Mouse (Mus musculus): ENCODE results near the gene Nol12. TPM values are rescaled to one million over a fixed set of nuclear protein-coding genes. Genes with fewer than 3 reads are reported as not detected.

Nol12 gene
- polyA plus RNA-seq, 1 experiment from 2014 or later = 61.1 TPM

DNA sequence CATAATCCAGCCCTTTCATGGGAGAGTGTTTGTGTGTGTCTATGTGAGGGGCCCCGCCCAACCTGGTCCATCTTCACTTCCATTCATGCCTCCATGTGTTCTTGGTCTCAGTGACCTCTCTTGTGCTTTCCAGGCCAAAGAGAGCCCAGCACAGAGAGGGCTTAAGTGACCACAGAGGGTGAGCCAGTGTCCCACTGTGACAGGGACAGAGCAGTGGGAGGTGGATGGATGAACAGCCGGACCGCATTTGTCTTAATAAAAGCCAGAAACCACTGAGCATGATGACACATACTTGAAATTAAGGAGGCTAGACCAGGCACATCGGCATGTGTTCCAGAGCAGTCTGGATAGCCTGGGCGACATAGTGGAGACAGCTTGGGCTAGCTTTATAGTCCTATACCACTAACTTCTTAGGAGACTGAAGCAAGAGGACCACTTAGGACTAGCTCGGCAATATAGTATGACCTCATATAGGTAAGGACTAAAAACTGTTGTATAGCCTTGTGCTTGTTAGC lies 4.5 kb upstream of the Nol12 start:
- Histone ChIP-seq H3K27ac (no peak overlapping the region), H3K36me3 (peaks cover 16% of the 10 kb centered on the region), H3K9me3 (no peaks in the 10 kb centered on the region), H3K4me2 (no peak overlapping the region), H3K4me3 (replicated peaks) (no peak overlapping the region), H3K4me1 (replicated peaks) (peaks cover 30% of the 10 kb centered on the region), H3K9ac (replicated peaks) (no peak overlapping the region), H3K27me3 (no peaks in the 10 kb centered on the region)
- 86% methylated on average over 6 of the region's 6 CpGs for WGBS
- no peak for ATAC-seq (ENCODE audit: insufficient number of reproducible peaks, insufficient read depth, low FRiP score, low TSS enrichment, low read depth)

DNA sequence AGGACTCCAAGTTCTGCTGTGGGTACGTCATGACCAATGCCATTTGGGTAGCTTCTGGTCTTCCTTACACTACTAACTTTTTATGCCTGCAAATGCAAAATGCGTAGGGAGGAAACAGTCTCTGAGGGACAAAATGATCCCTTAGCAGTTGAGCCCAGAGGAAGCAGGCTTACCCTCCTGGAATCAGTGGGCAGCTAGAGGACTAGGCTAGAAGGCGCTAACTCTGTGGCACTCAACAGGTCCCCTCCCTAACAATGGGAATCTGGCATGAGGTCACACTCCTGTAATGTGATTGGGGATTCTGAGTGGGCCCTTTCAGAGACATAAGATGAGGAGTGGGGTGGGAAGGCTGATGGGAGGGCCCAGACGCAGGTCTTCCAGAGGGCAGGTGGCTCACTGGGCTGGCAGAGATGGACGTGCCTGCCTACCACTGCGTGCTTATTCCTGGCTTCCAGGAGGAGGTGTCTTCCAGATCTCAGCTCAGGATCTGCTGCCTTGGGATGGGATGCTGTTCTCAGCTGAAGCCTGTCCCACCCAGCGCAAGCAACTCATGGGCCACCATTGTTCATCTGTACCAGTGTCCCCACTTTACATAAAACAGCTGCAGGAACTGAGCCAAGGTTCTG lies 3.8 kb upstream of the Nol12 start:
- Histone ChIP-seq H3K27me3 (no peaks in the 10 kb centered on the region), H3K4me2 (no peak overlapping the region), H3K36me3 (peaks cover 16% of the 10 kb centered on the region), H3K4me1 (replicated peaks) (peaks cover 29% of the 10 kb centered on the region), H3K9ac (replicated peaks) (peak overlapping the region; percentile 23; the same call in 1 of the 2 replicates), H3K4me3 (replicated peaks) (no peak overlapping the region), H3K9me3 (no peaks in the 10 kb centered on the region), H3K27ac (0 out of 2 replicates have a peak overlapping the region, but pooled peaks have one; percentile 12)
- no peak for ATAC-seq (ENCODE audit: insufficient number of reproducible peaks, insufficient read depth, low FRiP score, low TSS enrichment, low read depth)
- WGBS = 87% methylated on average over 7 of the region's 7 CpGs

DNA sequence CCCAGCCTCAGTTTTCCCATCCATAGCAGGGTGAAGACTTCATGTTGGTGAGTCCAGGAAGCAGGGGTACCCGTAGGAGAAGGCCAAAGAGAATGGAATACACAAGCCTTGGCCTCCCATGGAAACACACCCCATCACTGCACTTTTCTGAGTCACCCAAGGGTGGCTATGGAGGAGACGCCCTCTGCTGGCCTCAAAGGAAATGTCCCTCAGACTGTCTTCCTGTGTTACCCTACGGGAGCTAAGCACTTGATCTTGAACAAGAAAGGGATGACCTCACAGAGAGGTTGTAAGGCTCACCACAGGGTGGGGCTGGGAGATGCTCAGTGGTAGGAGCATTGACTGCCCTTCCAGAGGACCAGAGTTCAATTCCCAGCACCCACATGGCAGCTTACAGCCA lies 3.2 kb upstream of the Nol12 start:
- Histone ChIP-seq H3K4me1 (replicated peaks) (peaks cover 29% of the 10 kb centered on the region), H3K4me3 (replicated peaks) (no peak overlapping the region), H3K27ac (no peak overlapping the region), H3K9me3 (no peaks in the 10 kb centered on the region), H3K27me3 (no peaks in the 10 kb centered on the region), H3K9ac (replicated peaks) (no peak overlapping the region; the same call in 1 of the 2 replicates), H3K4me2 (no peak overlapping the region), H3K36me3 (peaks cover 16% of the 10 kb centered on the region)
- ATAC-seq (ENCODE audit: insufficient number of reproducible peaks, insufficient read depth, low FRiP score, low TSS enrichment, low read depth) = no peak
- WGBS = 28% methylated on average over 3 of the region's 3 CpGs

DNA sequence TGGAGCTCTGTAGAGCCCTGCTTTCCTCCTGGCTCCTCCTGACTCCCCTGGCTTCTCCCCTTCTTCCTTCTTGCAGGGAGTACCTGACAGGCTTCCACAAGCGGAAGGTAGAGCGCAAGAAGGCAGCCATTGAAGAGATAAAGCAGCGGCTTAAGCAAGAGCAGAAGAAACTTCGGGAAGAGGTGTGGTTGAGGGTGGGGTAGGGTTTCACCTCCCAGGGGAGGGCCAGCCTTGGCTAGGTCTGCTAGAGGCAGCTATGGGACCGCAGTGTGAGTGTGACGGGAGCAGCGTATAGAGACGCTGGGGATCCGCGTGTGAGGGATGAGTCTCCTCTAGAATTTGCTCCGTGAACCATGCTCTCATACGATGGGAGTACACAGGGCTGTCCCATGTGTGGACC lies 1.7 kb downstream of the Nol12 start:
- H3K9ac ChIP-seq (replicated peaks) = 0 out of 2 replicates have a peak overlapping the region, but pooled peaks have one; percentile 8
- 90% methylated on average over 12 of the region's 12 CpGs for WGBS
- H3K4me2 ChIP-seq = peak overlapping the region; percentile 79
- no peaks in the 10 kb centered on the region for H3K27me3 ChIP-seq
- H3K4me1 ChIP-seq (replicated peaks) = peaks cover 12% of the 10 kb centered on the region
- H3K9me3 ChIP-seq = no peaks in the 10 kb centered on the region
- ATAC-seq (ENCODE audit: insufficient number of reproducible peaks, insufficient read depth, low FRiP score, low TSS enrichment, low read depth) = no peak
- H3K36me3 ChIP-seq = peaks cover 48% of the 10 kb centered on the region
- H3K27ac ChIP-seq = no peak overlapping the region
- peak overlapping the region; percentile 77; the same call in 1 of the 2 replicates for H3K4me3 ChIP-seq (replicated peaks)

DNA sequence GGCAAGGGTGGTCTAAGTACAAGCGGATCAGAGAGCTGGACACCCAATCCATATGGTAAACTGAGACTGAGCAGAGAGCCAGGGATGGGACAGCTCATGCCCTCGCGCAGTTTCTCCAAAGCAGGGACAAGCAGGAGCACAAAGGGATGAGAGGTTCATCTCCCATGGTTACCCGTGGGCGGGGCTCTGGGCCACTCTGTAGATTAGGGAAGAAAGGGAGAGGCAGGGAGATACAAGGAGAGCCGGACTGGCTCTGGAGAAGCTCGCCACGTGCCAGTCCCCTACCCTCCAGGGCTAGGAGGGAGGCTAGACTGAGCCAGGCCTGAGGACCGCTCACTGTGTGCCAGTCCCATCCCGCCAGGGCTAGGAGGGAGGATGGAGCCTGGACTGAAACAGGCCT lies 2.6 kb downstream of the Nol12 start:
- Histone ChIP-seq H3K4me1 (replicated peaks) (peaks cover 12% of the 10 kb centered on the region), H3K4me3 (replicated peaks) (no peak overlapping the region), H3K27me3 (no peaks in the 10 kb centered on the region), H3K9me3 (no peaks in the 10 kb centered on the region), H3K36me3 (peaks cover 55% of the 10 kb centered on the region), H3K9ac (replicated peaks) (no peak overlapping the region), H3K27ac (no peak overlapping the region), H3K4me2 (no peak overlapping the region)
- 96% methylated on average over 10 of the region's 10 CpGs for WGBS
- no peak for ATAC-seq (ENCODE audit: insufficient number of reproducible peaks, insufficient read depth, low FRiP score, low TSS enrichment, low read depth)

DNA sequence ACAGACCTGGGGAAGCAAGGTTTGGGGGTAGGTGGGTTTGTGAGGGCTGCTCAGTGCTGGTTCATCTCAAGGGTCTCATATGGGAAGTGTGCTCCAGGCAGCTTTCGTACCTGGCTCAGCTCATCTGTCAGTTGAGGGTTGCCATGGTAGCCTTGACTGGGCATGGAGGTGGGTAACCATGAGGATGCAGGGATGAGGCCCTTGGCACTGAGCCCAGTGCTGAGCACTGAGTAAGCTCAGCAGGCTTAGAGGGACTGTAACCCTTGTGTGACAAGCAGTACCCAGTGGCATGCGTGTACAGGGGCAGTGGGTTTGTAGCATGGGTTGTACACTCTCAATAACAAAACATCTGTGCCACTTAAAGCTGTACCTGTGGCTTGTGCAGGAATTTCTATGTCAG lies 3.2 kb downstream of the Nol12 start:
- 96% methylated on average over 2 of the region's 2 CpGs for WGBS
- H3K9me3 ChIP-seq = no peaks in the 10 kb centered on the region
- no peak overlapping the region for H3K27ac ChIP-seq
- H3K4me3 ChIP-seq (replicated peaks) = no peak overlapping the region
- peaks cover 55% of the 10 kb centered on the region for H3K36me3 ChIP-seq
- H3K4me1 ChIP-seq (replicated peaks) = peaks cover 15% of the 10 kb centered on the region
- no peak overlapping the region for H3K4me2 ChIP-seq
- H3K27me3 ChIP-seq = no peaks in the 10 kb centered on the region
- H3K9ac ChIP-seq (replicated peaks) = no peak overlapping the region
- no peak for ATAC-seq (ENCODE audit: insufficient number of reproducible peaks, insufficient read depth, low FRiP score, low TSS enrichment, low read depth)

DNA sequence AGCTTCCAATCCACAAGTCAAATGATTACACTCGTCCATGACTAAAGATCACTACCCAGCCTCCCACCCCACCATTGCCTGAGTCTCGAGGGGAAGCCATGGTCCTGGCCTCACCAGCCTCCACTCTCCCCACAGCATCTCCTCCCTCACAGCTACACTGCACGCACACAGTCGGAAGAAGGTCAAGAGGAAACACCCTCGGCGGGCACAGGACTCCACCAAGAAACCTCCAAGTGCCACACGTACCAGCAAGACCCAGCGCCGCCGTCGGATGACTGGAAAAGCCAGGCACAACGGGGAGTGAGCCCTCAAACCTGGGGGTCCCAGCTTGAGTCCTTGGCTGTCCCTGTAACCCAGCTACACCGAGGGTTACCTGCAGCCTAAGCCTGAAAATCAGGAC lies 5.6 kb downstream of the Nol12 start:
- peaks cover 15% of the 10 kb centered on the region for H3K4me1 ChIP-seq (replicated peaks)
- H3K4me3 ChIP-seq (replicated peaks) = no peak overlapping the region
- ATAC-seq (ENCODE audit: insufficient number of reproducible peaks, insufficient read depth, low FRiP score, low TSS enrichment, low read depth) = no peak
- H3K9ac ChIP-seq (replicated peaks) = no peak overlapping the region
- H3K4me2 ChIP-seq = no peak overlapping the region
- H3K36me3 ChIP-seq = peaks cover 55% of the 10 kb centered on the region
- WGBS = 91% methylated on average over 13 of the region's 13 CpGs
- no peak overlapping the region for H3K27ac ChIP-seq
- no peaks in the 10 kb centered on the region for H3K9me3 ChIP-seq
- H3K27me3 ChIP-seq = no peaks in the 10 kb centered on the region

DNA sequence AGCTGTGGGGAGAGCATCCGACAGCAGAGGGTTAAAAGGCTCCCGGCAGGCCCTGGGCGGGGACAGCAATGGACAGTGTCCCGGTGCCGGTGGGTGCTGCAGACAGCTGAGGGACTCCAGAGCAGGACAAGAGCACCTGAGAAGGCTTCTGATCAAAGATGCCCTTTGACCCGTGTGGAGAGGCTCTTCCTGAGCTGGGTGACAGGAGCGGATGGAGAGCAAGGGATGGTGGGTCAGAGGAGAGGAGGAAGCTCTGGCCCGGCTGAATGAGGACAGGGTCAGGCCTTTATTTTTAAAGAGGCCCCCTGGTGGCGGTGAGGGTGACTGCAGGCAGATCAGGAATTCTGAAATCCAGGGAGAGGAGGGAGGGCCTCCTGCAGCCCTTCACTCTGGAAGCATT lies 7.9 kb downstream of the Nol12 start:
- H3K4me2 ChIP-seq = peak overlapping the region; percentile 60
- peaks cover 9% of the 10 kb centered on the region; the same call in 1 of the 2 replicates for H3K4me1 ChIP-seq (replicated peaks)
- H3K27me3 ChIP-seq = no peaks in the 10 kb centered on the region
- ATAC-seq (ENCODE audit: insufficient number of reproducible peaks, insufficient read depth, low FRiP score, low TSS enrichment, low read depth) = peak; percentile 35; the same call in 1 of the 2 replicates
- H3K9me3 ChIP-seq = no peaks in the 10 kb centered on the region
- no peak overlapping the region for H3K27ac ChIP-seq
- H3K4me3 ChIP-seq (replicated peaks) = peak overlapping the region; percentile 32
- H3K36me3 ChIP-seq = peaks cover 44% of the 10 kb centered on the region
- H3K9ac ChIP-seq (replicated peaks) = peak overlapping the region; percentile 58
- WGBS = 1% methylated on average over 9 of the region's 9 CpGs

DNA sequence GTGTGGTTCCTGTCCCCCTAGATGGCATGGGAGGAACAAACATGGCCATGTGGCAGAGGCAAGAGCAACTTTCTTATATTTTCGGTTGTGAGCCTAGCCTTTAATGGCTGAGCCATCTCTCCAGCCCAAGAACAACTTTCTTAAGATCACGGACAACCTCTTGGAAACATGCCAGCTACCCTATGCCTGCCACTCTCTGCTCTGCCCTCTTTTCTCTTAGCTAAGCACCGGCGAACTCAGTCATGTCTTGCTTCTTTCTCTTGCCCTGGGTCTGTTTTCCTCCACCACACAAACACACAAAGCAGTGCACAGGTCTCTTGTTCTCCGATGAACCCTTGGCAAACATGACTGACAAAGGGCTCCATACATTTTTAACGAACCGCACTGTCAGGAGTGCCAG lies 11.5 kb downstream of the Nol12 start:
- Histone ChIP-seq H3K27ac (no peak overlapping the region), H3K9ac (replicated peaks) (no peak overlapping the region), H3K9me3 (no peaks in the 10 kb centered on the region), H3K4me2 (no peak overlapping the region), H3K36me3 (peaks cover 15% of the 10 kb centered on the region), H3K4me1 (replicated peaks) (peaks cover 23% of the 10 kb centered on the region), H3K27me3 (no peaks in the 10 kb centered on the region), H3K4me3 (replicated peaks) (no peak overlapping the region)
- WGBS = 85% methylated on average over 7 of the region's 7 CpGs
- ATAC-seq (ENCODE audit: insufficient number of reproducible peaks, insufficient read depth, low FRiP score, low TSS enrichment, low read depth) = no peak

DNA sequence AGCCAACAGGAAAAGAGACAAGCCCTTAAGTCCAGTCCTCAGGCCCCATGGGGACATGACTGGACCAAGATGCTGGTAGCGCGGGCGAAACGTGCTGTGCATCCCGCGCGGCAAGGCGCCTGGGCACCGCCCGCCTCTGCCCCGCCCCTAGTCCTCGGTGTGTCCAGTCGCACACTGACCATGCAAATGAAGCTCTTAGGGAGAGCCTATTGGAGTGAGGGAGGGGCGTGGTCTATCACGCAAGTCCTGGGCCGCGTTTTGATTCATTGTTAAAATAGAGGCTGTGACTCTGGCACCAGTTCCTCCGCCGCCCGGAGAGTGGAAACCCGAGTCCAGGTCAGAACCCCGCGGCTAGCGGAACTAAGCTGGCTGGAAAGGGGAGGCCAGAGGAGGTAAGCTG lies 12.9 kb downstream of the Nol12 start, which contains the start of gene Triobp:
Triobp (plus strand) TSS at position 68 of the 400 bp plus-strand sequence.
- Histone ChIP-seq H3K36me3 (peaks cover 19% of the 10 kb centered on the region), H3K9ac (replicated peaks) (peak within 1 kb of the TSS; percentile 71), H3K4me1 (replicated peaks) (peaks cover 21% of the 10 kb centered on the region), H3K4me2 (peak within 1 kb of the TSS; percentile 73), H3K9me3 (no peaks in the 10 kb centered on the region), H3K4me3 (replicated peaks) (peak within 1 kb of the TSS; percentile 55), H3K27me3 (no peaks in the 10 kb centered on the region), H3K27ac (peak within 1 kb of the TSS; percentile 75)
- ATAC-seq (ENCODE audit: insufficient number of reproducible peaks, insufficient read depth, low FRiP score, low TSS enrichment, low read depth) = peak; percentile 96
- WGBS = 0% methylated on average over 24 of the region's 24 CpGs

DNA sequence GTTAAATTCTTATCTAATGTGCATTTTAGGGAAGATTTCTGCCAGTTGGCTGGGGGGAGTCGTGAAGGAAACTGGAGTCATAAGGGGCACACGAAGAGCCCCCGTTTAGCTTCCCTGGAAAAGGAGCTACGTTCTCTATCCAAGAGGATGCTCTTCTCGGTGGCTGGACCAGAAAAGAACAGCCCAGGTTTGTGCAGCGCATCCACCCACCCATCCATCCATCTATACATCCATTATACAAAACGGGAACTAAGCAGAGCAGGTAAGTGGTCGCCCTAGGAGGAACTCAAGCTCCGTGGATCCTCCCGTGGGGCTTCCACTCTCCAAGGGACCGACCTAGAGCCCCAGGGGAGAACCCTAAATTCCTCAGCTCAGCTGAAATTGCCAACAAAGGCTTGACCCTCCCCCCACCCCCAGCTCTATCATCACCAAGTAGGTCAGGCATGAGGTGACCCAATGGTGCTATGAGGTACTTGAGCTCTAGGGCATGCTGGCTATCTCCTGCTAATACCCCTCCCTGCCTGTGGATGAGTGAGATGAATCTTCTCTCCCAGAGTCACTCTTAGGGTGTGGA lies 13.5 kb downstream of the Nol12 start:
- Histone ChIP-seq H3K9ac (replicated peaks) (peak overlapping the region; percentile 71), H3K4me3 (replicated peaks) (peak overlapping the region; percentile 55), H3K27ac (peak overlapping the region; percentile 75), H3K27me3 (no peaks in the 10 kb centered on the region), H3K9me3 (no peaks in the 10 kb centered on the region), H3K4me2 (peak overlapping the region; percentile 73), H3K36me3 (peaks cover 24% of the 10 kb centered on the region), H3K4me1 (replicated peaks) (peaks cover 20% of the 10 kb centered on the region)
- 5% methylated on average over 11 of the region's 11 CpGs for WGBS
- 0 out of 2 replicates have a peak, but pooled peaks have one; percentile 4 for ATAC-seq (ENCODE audit: insufficient number of reproducible peaks, insufficient read depth, low FRiP score, low TSS enrichment, low read depth)

All from limb, embryonic 12.5 days (tissue).